Mouse (Mus musculus) testis, postnatal 14 days (tissue): ENCODE data around the gene Mmp20.

Experiments
- DNase-seq: peaks from one replicate; pipeline ENCODE4 v3.0.0; 2021; ENCODE audit warnings: low spot score

Gene Mmp20

GRCm38 (mm10) chr9:7691790-7692189, 63.8 kb downstream of the Mmp20 start, which contains the start of gene Mmp7:
Gene Mmp7 (plus strand): TSS chr9:7692090.
- DNase-seq, result no peak

- DNase-seq, result no peak
These were observed 65.9 kb downstream of the Mmp20 start for GRCm38 (mm10) chr9:7693961-7694360.

- no peak for DNase-seq
These were observed 67.6 kb downstream of the Mmp20 start for GRCm38 (mm10) chr9:7695646-7696045.

GRCm38 (mm10) chr9:7708698-7709097, 80.7 kb downstream of the Mmp20 start:
- no peak for DNase-seq

GRCm38 (mm10) chr9:7711196-7711595, 83.2 kb downstream of the Mmp20 start:
- DNase-seq, result no peak

- DNase-seq, result no peak
These were observed 86.3 kb downstream of the Mmp20 start for GRCm38 (mm10) chr9:7714062-7714907.

- no peak for DNase-seq
These were observed 86.8 kb downstream of the Mmp20 start for GRCm38 (mm10) chr9:7714908-7715175.

GRCm38 (mm10) chr9:7721543-7721942, 93.5 kb downstream of the Mmp20 start:
- no peak for DNase-seq
